Mouse (Mus musculus) kidney, adult 11 months (tissue): ENCODE results near the gene Bscl2.

Experiments
- DNase-seq: peaks from one replicate; pipeline ENCODE4 v3.0.0; 2022

The Bscl2 gene

GRCm38 (mm10) chr19:8837251-8837791 lies at the start of gene Bscl2:
Gene Bscl2, plus strand, starts transcription at chr19:8837467.
- DNase-seq = peak; percentile 88

GRCm38 (mm10) chr19:8788521-8788920 lies 48.7 kb upstream of the Bscl2 start:
- DNase-seq = no peak

DNA sequence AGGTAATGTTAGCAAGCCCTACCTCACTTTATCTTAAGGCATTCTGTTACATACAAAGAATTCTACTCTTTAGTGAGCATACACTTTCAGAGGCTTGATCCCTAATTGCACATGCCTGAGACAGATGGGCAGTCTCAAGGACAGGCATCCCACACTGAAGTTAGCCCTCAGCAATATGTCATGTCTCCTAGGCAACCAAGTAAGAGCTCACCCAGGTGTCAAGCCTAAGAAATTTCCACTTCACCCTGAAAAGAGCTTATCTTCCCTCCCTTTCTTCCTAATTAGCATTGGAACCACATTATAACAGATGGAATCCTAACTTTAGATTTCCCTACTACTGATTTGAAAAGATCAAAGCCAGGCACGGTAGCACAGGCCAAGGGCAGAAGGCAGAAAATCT lies 48.1 kb upstream of the Bscl2 start:
- DNase-seq = no peak

GRCm38 (mm10) chr19:8790171-8790570 lies 47.1 kb upstream of the Bscl2 start:
- DNase-seq = no peak

DNA sequence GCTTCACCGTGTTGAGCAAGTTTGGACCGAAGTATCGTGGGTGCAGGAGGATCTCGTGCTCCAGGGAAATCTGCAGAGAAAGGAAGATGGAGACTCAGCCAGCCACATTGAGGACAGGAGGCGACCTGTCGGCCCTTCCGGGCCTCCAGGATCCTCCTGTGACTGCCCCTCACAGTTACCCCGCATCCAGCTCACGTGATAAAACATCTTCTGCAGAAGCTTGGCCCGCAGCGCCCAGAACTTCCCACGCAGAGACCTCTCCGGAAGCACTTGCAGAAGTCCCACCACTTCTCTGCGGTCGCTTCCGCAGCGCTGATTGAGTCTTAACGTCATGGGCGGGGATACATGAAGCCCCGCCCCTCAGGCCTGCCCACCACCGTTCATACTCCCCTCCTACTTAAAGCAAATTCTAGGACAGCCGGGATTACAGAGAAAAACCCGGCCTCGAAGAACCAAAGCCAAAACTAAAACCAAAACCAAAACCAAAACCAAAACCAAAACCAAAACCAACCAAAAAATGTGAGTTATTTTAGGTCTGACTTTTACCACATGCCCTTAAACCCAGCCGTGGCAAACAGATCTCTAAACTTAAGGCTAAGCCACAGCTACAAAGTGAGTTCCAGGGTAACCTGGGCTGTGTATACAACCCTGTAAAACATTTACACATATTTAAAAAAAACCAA lies 38.9 kb upstream of the Bscl2 start, which contains the start of gene Polr2g:
Gene Polr2g, minus strand, starts transcription at position 314 of the 683 bp plus-strand sequence.
- DNase-seq = peak; percentile 93

- no peak for DNase-seq
These were observed 38.3 kb upstream of the Bscl2 start for GRCm38 (mm10) chr19:8798947-8799315.

- DNase-seq = peak; percentile 98
These were observed 35.0 kb upstream of the Bscl2 start, which contains the start of gene Zbtb3 for GRCm38 (mm10) chr19:8802130-8802821. Gene Zbtb3, plus strand, starts transcription at chr19:8802555.

DNA sequence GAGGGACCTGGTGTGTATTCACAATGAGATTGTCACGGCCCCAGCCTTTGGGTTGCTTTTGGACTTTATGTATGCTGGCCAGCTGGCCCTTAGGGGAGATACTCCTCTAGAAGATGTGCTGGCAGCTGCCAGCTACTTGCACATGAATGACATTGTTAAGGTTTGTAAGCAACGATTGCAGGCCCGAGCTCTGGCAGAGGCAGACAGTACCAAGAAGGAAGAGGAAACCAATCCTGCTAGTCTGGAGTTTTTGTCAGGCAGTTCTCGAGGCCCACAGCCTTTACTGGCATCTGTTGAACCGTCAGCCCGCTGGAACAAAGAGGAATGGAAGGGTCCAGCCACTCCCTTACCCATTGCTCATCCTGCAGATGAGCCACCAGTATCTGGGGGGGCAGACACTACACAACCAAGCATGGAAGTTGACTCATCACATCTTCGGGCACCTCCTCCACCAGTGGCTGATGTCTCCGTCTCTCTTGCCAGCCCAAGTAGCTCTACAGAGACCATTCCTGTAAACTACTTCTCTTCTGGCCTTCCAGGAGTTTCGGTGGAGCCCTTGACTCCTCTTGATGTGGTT lies 34.0 kb upstream of the Bscl2 start:
- DNase-seq = no peak

- no peak for DNase-seq
These were observed 33.2 kb upstream of the Bscl2 start for GRCm38 (mm10) chr19:8803879-8804660.

GRCm38 (mm10) chr19:8806810-8807209 lies 30.5 kb upstream of the Bscl2 start:
- no peak for DNase-seq

DNA sequence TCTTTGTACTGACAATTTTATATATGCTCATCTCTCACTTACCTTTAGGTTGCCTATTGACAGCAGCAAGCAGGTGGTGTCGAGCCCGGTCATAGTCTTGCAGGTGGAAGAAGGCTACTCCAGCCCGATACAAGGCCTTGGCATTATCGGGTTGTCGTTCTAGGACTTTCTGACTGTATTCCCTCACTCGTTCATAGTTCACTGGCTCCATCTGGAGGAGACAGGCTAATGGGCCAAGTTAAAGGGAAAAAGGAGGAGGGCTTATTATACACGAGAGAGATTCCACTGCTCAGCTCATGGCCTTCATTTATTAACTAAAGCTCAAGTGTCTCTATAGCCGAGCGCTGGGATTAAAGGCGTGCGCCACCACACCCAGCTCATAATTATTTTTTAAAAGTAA lies 21.5 kb upstream of the Bscl2 start:
- DNase-seq = peak; percentile 48

DNA sequence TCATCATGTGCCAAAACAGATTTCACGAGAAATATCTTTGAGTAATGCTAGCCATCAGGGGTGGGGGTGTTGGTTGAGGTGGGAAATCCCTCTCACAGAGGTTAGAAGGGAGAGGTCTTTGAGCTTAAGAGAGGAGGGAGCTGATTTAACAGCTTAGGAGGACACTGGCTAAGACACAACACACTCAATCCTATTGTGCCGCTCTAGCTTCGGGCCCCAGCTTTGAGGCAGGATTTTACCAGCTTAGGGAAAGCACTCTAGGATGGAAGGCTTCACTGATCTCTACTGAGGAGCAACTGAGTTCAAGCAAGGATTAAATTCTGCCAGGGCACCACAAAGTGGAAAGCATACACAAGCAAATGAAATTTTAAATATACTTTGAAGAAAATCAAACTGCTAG lies 20.3 kb upstream of the Bscl2 start:
- no peak for DNase-seq

DNA sequence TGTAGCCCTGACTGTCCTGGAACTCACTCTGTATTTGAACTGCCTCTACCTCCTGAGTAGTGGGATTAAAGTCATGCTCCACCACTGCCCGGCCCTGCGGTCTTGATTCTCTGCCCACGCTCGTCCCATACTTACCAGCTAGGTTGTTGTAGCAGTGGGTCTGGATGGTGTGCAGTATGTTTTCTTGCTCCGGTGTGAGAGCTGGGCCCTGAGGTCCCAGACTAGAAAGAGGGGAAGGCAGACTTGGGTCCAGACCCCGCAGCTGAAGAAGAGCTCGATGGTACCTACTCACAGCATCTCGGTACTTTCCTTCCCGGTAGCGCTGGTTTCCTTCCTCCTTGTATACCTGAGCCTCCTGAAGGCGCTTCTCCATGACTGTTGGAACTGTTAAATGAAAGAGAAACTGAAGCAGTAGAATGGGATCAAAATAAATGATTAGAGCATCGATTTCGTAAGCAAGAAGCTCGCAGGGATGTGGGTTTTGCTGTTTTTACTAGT lies 18.9 kb upstream of the Bscl2 start:
- no peak for DNase-seq

GRCm38 (mm10) chr19:8818801-8819595 lies 18.3 kb upstream of the Bscl2 start, which contains the start of gene Ttc9c:
Gene Ttc9c, minus strand, starts transcription at chr19:8819333.
- peak; percentile 99 for DNase-seq

DNA sequence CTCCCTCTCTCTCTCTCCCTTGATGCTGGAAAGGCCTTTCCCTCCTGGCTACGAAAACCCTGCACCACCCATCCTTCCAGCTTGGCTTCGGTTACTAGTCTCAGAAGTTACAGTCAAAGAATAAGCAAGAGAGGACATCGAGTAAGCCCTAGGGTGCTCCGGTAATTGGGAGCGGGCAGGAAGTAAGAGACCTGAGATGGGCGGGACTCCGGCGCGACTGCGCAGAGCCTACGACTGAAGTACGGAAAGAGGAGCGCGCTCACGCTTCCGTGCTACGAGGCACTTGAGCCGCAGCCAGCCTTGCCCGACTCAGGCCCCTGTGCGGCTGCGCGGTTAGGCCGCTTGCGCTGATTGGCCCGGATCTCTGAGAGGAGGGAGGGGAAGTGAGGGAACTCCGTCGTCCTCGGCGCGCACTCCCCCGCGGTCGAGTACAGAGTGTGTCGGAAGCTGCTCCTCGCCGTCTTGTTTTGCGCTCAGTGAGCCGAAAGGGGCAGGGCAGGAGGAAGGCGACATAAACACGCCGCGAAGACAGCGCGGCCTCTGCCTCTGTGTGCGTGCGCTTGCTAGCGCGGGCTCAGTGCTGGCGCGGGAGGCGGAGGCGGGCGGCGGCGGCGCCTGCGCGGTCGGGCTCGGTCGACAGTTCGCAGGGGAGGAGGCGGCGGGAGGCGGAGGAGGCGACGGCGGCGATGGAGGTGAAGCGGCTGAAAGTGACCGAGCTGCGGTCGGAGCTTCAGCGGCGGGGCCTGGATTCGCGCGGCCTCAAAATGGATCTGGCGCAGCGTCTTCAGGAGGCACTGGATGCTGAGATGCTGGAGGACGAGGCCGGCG lies 17.5 kb upstream of the Bscl2 start, which contains the start of gene Hnrnpul2:
Gene Hnrnpul2, plus strand, starts transcription at position 415 of the 828 bp plus-strand sequence.
- peak; percentile 99 for DNase-seq

DNA sequence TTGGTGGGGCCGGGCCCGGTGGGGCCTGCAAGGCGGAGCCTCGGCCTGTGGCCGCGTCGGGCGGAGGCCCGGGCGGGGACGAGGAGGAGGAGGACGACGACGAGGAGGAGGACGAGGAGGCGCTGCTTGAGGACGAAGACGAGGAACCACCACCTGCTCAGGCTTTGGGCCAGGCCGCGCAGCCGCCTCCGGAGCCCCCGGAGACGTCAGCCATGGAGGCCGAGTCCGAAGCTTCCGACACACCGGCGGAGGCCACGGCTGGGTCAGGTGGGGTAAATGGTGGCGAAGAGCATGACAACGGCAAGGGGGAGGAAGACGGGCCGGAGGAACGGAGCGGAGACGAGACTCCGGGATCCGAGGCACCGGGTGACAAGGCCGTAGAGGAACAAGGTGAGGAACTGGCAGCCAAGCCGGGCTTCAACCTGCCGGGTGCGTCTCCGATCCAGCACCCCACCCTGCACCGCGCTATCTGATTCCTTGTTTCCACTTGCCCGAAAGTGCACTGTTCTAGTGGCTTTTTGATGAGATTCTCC lies 16.8 kb upstream of the Bscl2 start:
- DNase-seq = peak; percentile 43

DNA sequence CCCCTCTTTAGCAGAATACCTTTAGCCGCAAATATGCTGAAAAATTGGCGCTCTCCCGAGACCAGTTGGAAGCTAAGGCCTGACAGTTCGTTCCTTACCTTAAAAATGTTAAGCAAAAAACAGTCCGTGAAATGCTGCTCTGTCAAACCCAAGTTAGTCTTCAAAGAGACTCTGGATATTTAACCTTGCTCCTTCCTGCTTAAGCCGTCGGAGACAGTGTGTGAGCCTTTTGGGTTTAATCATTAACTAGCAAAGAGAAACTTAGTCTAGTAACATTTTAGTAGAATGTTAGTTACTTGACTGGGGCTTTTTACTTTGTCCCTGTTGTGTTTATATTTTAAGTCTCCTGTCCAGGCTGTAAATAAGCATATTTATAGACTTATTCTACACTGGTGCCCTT lies 16.1 kb upstream of the Bscl2 start:
- DNase-seq = peak; percentile 54

DNA sequence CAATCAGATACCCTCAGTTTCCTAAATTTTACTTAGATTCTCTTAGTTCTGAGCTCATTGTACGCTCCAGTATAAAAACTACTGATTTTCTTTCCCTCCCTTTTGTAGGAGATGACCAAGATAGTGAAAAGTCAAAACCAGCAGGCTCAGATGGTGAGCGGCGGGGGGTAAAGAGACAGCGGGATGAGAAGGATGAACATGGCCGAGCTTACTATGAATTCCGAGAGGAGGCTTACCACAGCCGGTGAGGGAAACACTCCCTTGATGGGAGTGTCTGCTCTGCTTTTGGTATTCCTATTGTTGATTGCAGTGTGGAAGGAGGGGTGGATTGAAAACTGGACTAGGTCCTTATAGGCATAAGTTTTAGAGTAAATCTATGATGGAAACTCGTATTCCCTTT lies 14.6 kb upstream of the Bscl2 start:
- no peak for DNase-seq

DNA sequence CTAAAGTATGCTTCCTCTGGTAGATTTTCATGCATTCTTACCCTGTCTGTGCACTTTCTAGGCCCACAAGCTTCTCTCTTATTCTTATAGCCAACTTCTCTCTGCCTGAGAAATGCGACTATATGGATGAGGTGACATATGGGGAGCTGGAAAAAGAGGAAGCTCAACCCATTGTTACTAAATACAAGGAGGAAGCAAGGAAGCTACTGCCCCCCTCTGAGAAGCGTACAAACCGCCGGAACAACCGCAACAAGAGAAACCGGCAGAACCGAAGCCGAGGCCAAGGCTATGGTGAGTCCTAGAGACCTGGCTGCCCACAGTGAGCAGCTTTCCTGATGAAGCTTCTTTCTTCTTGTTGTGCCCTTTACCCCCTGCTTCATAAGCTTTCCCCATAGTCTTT lies 7.6 kb upstream of the Bscl2 start, which contains the start of gene AC129217.1:
Gene AC129217.1, plus strand, starts transcription at position 114 of the 400 bp plus-strand sequence.
- DNase-seq = no peak

DNA sequence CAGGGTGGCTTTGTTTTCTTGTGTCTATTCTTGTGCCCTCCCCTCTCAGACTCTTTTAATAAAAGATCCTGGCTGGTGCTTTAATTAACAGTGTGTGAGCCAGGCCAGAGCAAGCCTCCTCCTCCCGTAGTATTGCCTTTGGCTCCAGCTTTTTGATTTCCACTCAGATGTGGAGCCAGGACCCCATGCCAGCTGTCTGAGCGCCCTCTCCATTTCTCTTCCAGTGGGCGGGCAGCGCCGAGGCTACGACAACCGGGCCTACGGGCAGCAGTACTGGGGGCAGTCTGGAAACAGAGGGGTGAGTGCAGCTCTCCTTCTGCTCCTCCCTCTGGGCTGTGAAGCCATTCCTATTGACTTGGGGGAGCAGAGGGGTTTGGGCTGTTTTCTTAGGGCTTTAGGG lies 6.6 kb upstream of the Bscl2 start:
- no peak for DNase-seq
